Mouse (Mus musculus) gastrocnemius, postnatal 14 days (tissue): ENCODE data around the gene Drap1. TPM values are rescaled to one million over a fixed set of nuclear protein-coding genes. Genes with fewer than 3 reads are reported as not detected.

Source experiments
- DNase-seq: peaks from one replicate; pipeline ENCODE4 v3.0.0; 2021; ENCODE audit warnings: mixed read lengths
- intact Hi-C: fragments of 180-260 bp; cut with DNase I; formaldehyde crosslinking; loops from one replicate; pipeline ENCODE4 v1.15.1; 2025; ENCODE audit warnings: low total_unique reads
- total RNA-seq, 2 experiments: library from RNA; stranded (reverse); gene quantifications; 2 replicates each; pipeline ENCODE4 v1.2.3; 2021

Gene Drap1
- total RNA-seq, 2 experiments from 2014 or later = 550 to 558 TPM

- intact Hi-C loops = no loop called here
- DNase-seq = no peak
Observed at GRCm38 (mm10) chr19:5394168-5394567, 30.6 kb downstream of the Drap1 start.

- intact Hi-C loops = no loop called here
- DNase-seq = peak; percentile 33
Observed at GRCm38 (mm10) chr19:5392892-5393291, 31.9 kb downstream of the Drap1 start.

GRCm38 (mm10) chr19:5390416-5390815 lies 34.4 kb downstream of the Drap1 start:
- intact Hi-C loops = no loop called here
- DNase-seq = no peak

- DNase-seq = no peak
- intact Hi-C loops = no loop called here
Observed at GRCm38 (mm10) chr19:5389647-5390046, 35.1 kb downstream of the Drap1 start.

- DNase-seq = peak; percentile 96
- intact Hi-C loops = no loop called here
Observed at GRCm38 (mm10) chr19:5388588-5389242, 36.1 kb downstream of the Drap1 start, which contains the start of gene Sart1. Gene Sart1, minus strand, starts transcription at chr19:5388703.

GRCm38 (mm10) chr19:5388011-5388441 lies 36.8 kb downstream of the Drap1 start:
- intact Hi-C loops = no loop called here

GRCm38 (mm10) chr19:5384715-5385114 lies 40.1 kb downstream of the Drap1 start:
- intact Hi-C loops = no loop called here
- DNase-seq = no peak

More at GRCm38 (mm10) chr19:5388011-5388441, 36.8 kb downstream of the Drap1 start:
- DNase-seq = peak; percentile 42

- no peak for DNase-seq
- intact Hi-C loops = no loop called here
Observed at GRCm38 (mm10) chr19:5383326-5383725, 41.5 kb downstream of the Drap1 start.

- intact Hi-C loops = no loop called here
- no peak for DNase-seq
Observed at GRCm38 (mm10) chr19:5377446-5377845, 47.3 kb downstream of the Drap1 start.

GRCm38 (mm10) chr19:5374748-5375147 lies 50.0 kb downstream of the Drap1 start:
- intact Hi-C loops = no loop called here
- no peak for DNase-seq

- no peak for DNase-seq
- intact Hi-C loops = no loop called here
Observed at GRCm38 (mm10) chr19:5374177-5374576, 50.6 kb downstream of the Drap1 start.

Other genes starting within 250 kb of the Drap1 start
- 1 to 10 TPM; 6.7 to 7.7 TPM for gene Pacs1, start 151.9 kb downstream of the Drap1 start, total RNA-seq
- gene Sf3b2, start 129.5 kb downstream of the Drap1 start, total RNA-seq = 10 to 100 TPM; 72.1 to 72.6 TPM
- under 1 TPM in 1 of 2 experiments, not detected in 1; 0.16 TPM for gene Gal3st3, start 126.6 kb downstream of the Drap1 start, total RNA-seq
- gene Catsper1, start 89.2 kb downstream of the Drap1 start, total RNA-seq = not detected
- 1 to 10 TPM; 7.1 to 7.4 TPM for gene Cst6, start 75.4 kb downstream of the Drap1 start, total RNA-seq
- 10 to 100 TPM; 11.4 to 13.1 TPM for gene Eif1ad, start 58.2 kb downstream of the Drap1 start, total RNA-seq
- 100 to 1,000 TPM; 123 to 126 TPM for gene Banf1, start 57.8 kb downstream of the Drap1 start, total RNA-seq
- gene Sart1, start 36.3 kb downstream of the Drap1 start, total RNA-seq = 10 to 100 TPM; 28.0 to 39.0 TPM
- under 1 TPM; 0.58 to 0.70 TPM for gene Tsga10ip, start 22.5 kb downstream of the Drap1 start, total RNA-seq
- gene AI837181, start 165 bp upstream of the Drap1 start, total RNA-seq = 10 to 100 TPM; 45.1 to 48.4 TPM
- gene Fosl1, start 22.6 kb upstream of the Drap1 start, total RNA-seq = not detected
- 1 to 10 TPM; 6.4 to 7.2 TPM for gene Ccdc85b, start 32.9 kb upstream of the Drap1 start, total RNA-seq
- gene Fibp, start 35.6 kb upstream of the Drap1 start, total RNA-seq = 10 to 100 TPM; 42.0 to 44.8 TPM
- not detected for gene Ctsw, start 43.5 kb upstream of the Drap1 start, total RNA-seq
- gene Efemp2, start 49.0 kb upstream of the Drap1 start, total RNA-seq = 10 to 100 TPM; 14.8 to 21.3 TPM
- gene Mus81, start 63.4 kb upstream of the Drap1 start, total RNA-seq = 10 to 100 TPM; 23.5 to 27.0 TPM
- 100 to 1,000 TPM; 172 to 240 TPM for gene Cfl1, start 65.5 kb upstream of the Drap1 start, total RNA-seq
- gene 1700020D05Rik, start 78.8 kb upstream of the Drap1 start, total RNA-seq = under 1 TPM; 0.41 to 0.82 TPM
- gene Snx32, start 85.6 kb upstream of the Drap1 start, total RNA-seq = 1 to 10 TPM; 5.7 to 6.5 TPM
- not detected for gene Ovol1, start 135.7 kb upstream of the Drap1 start, total RNA-seq
- 1 to 10 TPM; 1.8 to 2.4 TPM for gene Ap5b1, start 143.0 kb upstream of the Drap1 start, total RNA-seq
- gene Rnaseh2c, start 176.9 kb upstream of the Drap1 start, total RNA-seq = 10 to 100 TPM; 39.1 to 46.1 TPM
- gene Kat5, start 185.3 kb upstream of the Drap1 start, total RNA-seq = 10 to 100 TPM; 22.0 to 25.9 TPM
- gene Rela, start 212.5 kb upstream of the Drap1 start, total RNA-seq = 10 to 100 TPM; 17.1 to 21.9 TPM
- gene Sipa1, start 238.7 kb upstream of the Drap1 start, total RNA-seq = 10 to 100 TPM; 19.3 to 22.4 TPM